Mouse (Mus musculus) kidney, postnatal 4 days (tissue): ENCODE results near the gene Dnm1.
"Not testable (repeated sequence)": the region's sequence is repeated elsewhere in the genome, so short reads cannot be mapped to it uniquely, and the experiment has no call there.

ENCODE experiments used
- DNase-seq, 2 experiments: peaks; one replicate each; pipeline ENCODE4 v3.0.0; 2021; ENCODE audit warnings: mixed read lengths in 2 of 2

The Dnm1 gene

GRCm38 (mm10) chr2:32353007-32353542 lies at the start of gene Dnm1:
Gene Dnm1, minus strand, starts transcription at chr2:32353338.
- peak; percentile 94 to 95 for DNase-seq

GRCm38 (mm10) chr2:32396695-32397094 lies 43.6 kb upstream of the Dnm1 start:
- peak; percentile 39 to 50 for DNase-seq

- peak; percentile 91 to 95 for DNase-seq
Measured at GRCm38 (mm10) chr2:32395946-32396621, 42.9 kb upstream of the Dnm1 start.

- DNase-seq = peak; percentile 91 to 95
Measured at GRCm38 (mm10) chr2:32395484-32395945, 42.4 kb upstream of the Dnm1 start, which contains the start of gene Ptges2. Gene Ptges2, plus strand, starts transcription at chr2:32395896.

- DNase-seq = peak; percentile 66 to 76
Measured at GRCm38 (mm10) chr2:32394973-32395372, 41.8 kb upstream of the Dnm1 start.

GRCm38 (mm10) chr2:32392063-32392462 lies 38.9 kb upstream of the Dnm1 start:
- peak; percentile 70 to 82 for DNase-seq

- DNase-seq = peak in 1 of 2 experiments; percentile 54
Measured at GRCm38 (mm10) chr2:32390871-32391270, 37.7 kb upstream of the Dnm1 start.

- no peak for DNase-seq
Measured at GRCm38 (mm10) chr2:32389157-32389556, 36.0 kb upstream of the Dnm1 start.

- no peak for DNase-seq
Measured at GRCm38 (mm10) chr2:32387706-32388490, 34.8 kb upstream of the Dnm1 start, which contains the start of gene Lcn2. Gene Lcn2, minus strand, starts transcription at chr2:32388252.

GRCm38 (mm10) chr2:32382689-32383088 lies 29.6 kb upstream of the Dnm1 start:
- DNase-seq = no peak

GRCm38 (mm10) chr2:32381775-32382223 lies 28.7 kb upstream of the Dnm1 start, which contains the start of gene 1110008P14Rik:
Gene 1110008P14Rik, minus strand, starts transcription at chr2:32381938.
- peak; percentile 97 for DNase-seq

GRCm38 (mm10) chr2:32381141-32381774 lies 28.1 kb upstream of the Dnm1 start:
- peak; percentile 66 to 73 for DNase-seq

GRCm38 (mm10) chr2:32380001-32380500 lies 26.9 kb upstream of the Dnm1 start:
- no peak for DNase-seq

GRCm38 (mm10) chr2:32376963-32377362 lies 23.8 kb upstream of the Dnm1 start:
- no peak for DNase-seq

- no peak for DNase-seq
Measured at GRCm38 (mm10) chr2:32375317-32375940, 22.3 kb upstream of the Dnm1 start.

- no peak for DNase-seq
Measured at GRCm38 (mm10) chr2:32374191-32374590, 21.1 kb upstream of the Dnm1 start.

- no peak for DNase-seq
Measured at GRCm38 (mm10) chr2:32367315-32367714, 14.2 kb upstream of the Dnm1 start.

GRCm38 (mm10) chr2:32364121-32364520 lies 11.0 kb upstream of the Dnm1 start:
- DNase-seq = no peak

- peak in 1 of 2 experiments; percentile 44 for DNase-seq
Measured at GRCm38 (mm10) chr2:32363376-32364106, 10.4 kb upstream of the Dnm1 start.

GRCm38 (mm10) chr2:32362817-32363340 lies 9.7 kb upstream of the Dnm1 start:
- peak; percentile 93 to 95 for DNase-seq

GRCm38 (mm10) chr2:32362274-32362673 lies 9.1 kb upstream of the Dnm1 start:
- not testable (repeated sequence) for DNase-seq
